Mouse (Mus musculus) lung, embryonic 15.5 days (tissue): ENCODE results near the gene Hat1. TPM values are rescaled to one million over a fixed set of nuclear protein-coding genes. Genes with fewer than 3 reads are reported as not detected.
A peak's percentile ranks its signal among the peaks of the same experiment; 100 is the strongest.

Experiments
- ATAC-seq: fragments of 200-750 bp; cut with Nextera tagmentation; 2 replicates; pipeline ENCODE4 v1.8.0; 2017; ENCODE audit warnings: moderate number of reproducible peaks, borderline replicate concordance; ENCODE audit not compliant: low FRiP score, low TSS enrichment; ENCODE audit errors: extremely low read depth
- H3K27ac ChIP-seq: fragments of 300-500 bp; sonication (generic); 2 replicates; pipeline ENCODE4 v1.5.1; 2015; ENCODE audit warnings: moderate library complexity, mild to moderate bottlenecking, inconsistent platforms
- H3K27me3 ChIP-seq: fragments of 300-500 bp; sonication (generic); 2 replicates; pipeline ENCODE4 v1.6.1; 2015; ENCODE audit warnings: inconsistent platforms
- H3K36me3 ChIP-seq: fragments of 300-500 bp; sonication (generic); 2 replicates; pipeline ENCODE4 v1.6.1; 2015; ENCODE audit warnings: inconsistent platforms
- H3K4me1 ChIP-seq: fragments of 300-500 bp; sonication (generic); 2 replicates; pipeline ENCODE4 v1.6.1; 2015; ENCODE audit warnings: inconsistent platforms
- H3K4me2 ChIP-seq: fragments of 300-500 bp; sonication (generic); 2 replicates; pipeline ENCODE4 v1.6.1; 2015; ENCODE audit warnings: inconsistent platforms, mild to moderate bottlenecking, moderate library complexity
- H3K4me3 ChIP-seq: fragments of 300-500 bp; sonication (generic); 2 replicates; pipeline ENCODE4 v1.5.1; 2015; ENCODE audit warnings: mild to moderate bottlenecking, inconsistent platforms
- H3K9ac ChIP-seq: fragments of 300-500 bp; sonication (generic); 2 replicates; pipeline ENCODE4 v1.6.1; 2015; ENCODE audit warnings: inconsistent platforms
- H3K9me3 ChIP-seq: fragments of 300-500 bp; sonication (generic); 2 replicates; pipeline ENCODE4 v1.6.1; 2016; ENCODE audit warnings: inconsistent platforms
- WGBS: fragments of 180-500 bp; shearing (Covaris S2); methylation state at CpG from one replicate; pipeline ENCODE4 v1.1.7; 2015; 5-methylcytosine and 5-hydroxymethylcytosine counted together
- polyA plus RNA-seq: library from polyadenylated mRNA; unstranded; fragments of >200 nt; fragmentation: Nextera tagmentation; extraction: Ambion mirVana; gene quantifications from 2 replicates; pipeline ENCODE4 v1.2.1, GENCODE M21; 2015

Hat1 gene
- polyA plus RNA-seq, 1 experiment from 2014 or later: 150 TPM

DNA sequence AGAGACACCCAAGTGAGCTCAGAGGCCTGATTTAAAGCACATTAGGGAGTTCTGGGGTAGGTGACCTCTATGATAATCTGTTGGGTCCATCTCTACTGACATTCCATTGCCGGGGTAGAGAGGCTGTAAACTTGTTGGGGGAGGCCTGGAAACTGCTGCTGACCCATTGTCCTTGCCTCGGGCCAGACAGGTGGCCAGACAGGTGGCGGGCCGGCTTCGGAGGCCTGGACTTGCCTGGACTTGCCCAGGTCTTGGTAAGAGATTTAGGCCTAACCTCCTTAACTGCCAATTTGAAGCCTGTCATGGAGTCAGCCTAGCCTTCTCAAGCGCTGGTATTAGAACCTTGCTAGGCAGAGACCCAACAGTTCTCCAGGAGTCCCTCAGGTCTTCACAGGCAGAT lies 992 bp upstream of the Hat1 start:
- no peaks in the 10 kb centered on the region for H3K27me3 ChIP-seq
- H3K9me3 ChIP-seq: no peaks in the 10 kb centered on the region
- H3K9ac ChIP-seq: no peak overlapping the region
- H3K4me2 ChIP-seq: no peak overlapping the region
- peaks cover 9% of the 10 kb centered on the region for H3K36me3 ChIP-seq
- peaks cover 10% of the 10 kb centered on the region for H3K4me1 ChIP-seq
- 85% methylated on average over 6 of the region's 6 CpGs for WGBS
- ATAC-seq: no peak
- no peak overlapping the region for H3K27ac ChIP-seq
- H3K4me3 ChIP-seq: no peak overlapping the region

DNA sequence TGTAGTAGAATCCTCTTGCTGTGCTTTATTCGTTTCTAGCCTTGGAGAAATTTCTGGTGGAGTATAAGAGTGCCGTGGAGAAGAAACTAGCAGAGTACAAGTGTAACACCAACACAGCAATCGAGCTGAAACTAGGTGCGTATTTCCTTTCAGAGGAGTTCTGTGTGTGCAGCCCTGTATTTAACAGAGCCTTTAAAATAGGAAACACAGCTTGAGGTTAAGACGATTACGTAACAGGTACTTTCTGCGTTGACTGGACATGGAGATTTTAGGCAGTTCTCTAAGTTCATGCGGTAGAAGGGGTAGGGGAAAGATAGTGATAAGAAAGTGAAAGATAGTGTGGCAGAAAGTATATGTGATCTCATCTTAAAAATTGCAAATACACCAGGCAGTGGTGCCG lies 1.1 kb downstream of the Hat1 start:
- Histone ChIP-seq H3K4me2 (peak overlapping the region; percentile 60), H3K9me3 (no peaks in the 10 kb centered on the region), H3K27me3 (no peaks in the 10 kb centered on the region), H3K4me3 (peak overlapping the region; percentile 94), H3K4me1 (peaks cover 10% of the 10 kb centered on the region), H3K36me3 (peaks cover 17% of the 10 kb centered on the region), H3K27ac (peak overlapping the region; percentile 87), H3K9ac (peak overlapping the region; percentile 89)
- 39% methylated on average over 9 of the region's 9 CpGs for WGBS
- no peak for ATAC-seq

DNA sequence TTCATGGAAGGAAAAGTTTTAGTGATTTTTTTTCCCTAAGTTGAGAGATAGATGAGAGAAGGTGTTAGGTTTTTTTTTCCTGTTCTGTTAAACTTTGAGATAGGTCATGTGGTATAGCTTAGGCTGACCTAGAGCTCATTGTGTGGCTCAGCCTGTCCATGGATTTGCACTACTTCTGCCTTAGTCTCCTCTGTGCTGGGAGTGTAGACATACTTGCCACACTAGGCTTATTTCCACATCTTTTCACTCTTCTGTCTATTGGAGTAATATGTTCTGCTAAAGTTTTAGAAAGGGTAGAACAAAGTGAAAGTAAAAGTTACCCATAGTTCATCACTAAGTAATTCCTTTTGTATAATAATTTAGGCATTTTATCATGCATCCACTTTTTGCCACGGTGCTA lies 16.9 kb downstream of the Hat1 start:
- no peaks in the 10 kb centered on the region for H3K4me1 ChIP-seq
- no peak overlapping the region for H3K27ac ChIP-seq
- ATAC-seq: no peak
- H3K4me2 ChIP-seq: no peak overlapping the region
- no peak overlapping the region for H3K9ac ChIP-seq
- no peak overlapping the region for H3K4me3 ChIP-seq
- H3K36me3 ChIP-seq: peaks cover 12% of the 10 kb centered on the region
- WGBS: 88% methylated on average over 1 of the region's 1 CpGs
- no peaks in the 10 kb centered on the region for H3K27me3 ChIP-seq
- H3K9me3 ChIP-seq: no peaks in the 10 kb centered on the region

DNA sequence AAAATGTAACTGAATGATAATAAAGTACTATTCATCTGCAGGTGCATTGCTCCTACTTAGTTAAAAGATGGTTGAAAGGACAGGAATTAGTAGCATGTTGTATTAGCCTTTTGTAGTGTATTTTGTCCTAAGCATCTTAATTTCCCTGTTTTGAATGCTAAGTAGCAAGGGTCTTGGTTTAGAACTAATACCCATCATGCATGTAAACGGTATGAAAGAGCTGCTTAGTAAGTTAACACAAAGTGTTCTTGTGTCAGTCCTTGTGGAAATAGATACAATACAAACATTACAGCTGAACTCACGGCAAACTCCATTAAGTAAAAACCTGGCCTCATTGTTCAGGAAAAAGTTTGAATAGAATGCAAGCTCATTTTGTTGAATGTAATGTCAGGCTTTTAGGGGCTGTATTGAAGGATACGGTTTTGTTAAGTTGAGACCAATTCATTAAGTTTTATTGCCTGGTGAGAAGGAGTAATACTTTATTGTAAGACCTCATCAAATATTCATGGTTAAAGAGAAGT lies 30.1 kb downstream of the Hat1 start:
- Histone ChIP-seq H3K9me3 (no peaks in the 10 kb centered on the region), H3K4me3 (no peak overlapping the region), H3K27me3 (no peaks in the 10 kb centered on the region), H3K9ac (no peak overlapping the region), H3K27ac (no peak overlapping the region), H3K4me1 (no peaks in the 10 kb centered on the region), H3K36me3 (peaks cover 19% of the 10 kb centered on the region), H3K4me2 (no peak overlapping the region)
- no peak for ATAC-seq
- WGBS: 89% methylated on average over 3 of the region's 3 CpGs

DNA sequence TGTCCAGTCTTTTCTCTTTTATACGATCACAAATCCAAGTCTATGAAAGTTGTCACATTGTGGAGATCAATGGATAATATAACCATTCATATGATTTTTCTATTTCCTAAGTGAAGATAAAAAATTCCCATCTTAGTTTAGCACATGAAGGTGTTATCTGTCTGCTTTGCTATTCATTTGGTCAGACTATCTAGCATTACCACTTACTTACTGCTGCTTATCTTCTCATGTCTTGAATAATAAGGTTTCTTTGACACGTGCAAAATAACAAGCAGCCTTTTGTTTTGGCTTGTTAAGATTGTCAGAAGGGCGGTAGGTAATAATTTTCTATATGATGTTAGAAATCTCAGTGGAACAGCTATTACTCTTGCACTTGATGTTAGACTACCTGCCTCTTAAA lies 30.6 kb downstream of the Hat1 start:
- Histone ChIP-seq H3K4me2 (no peak overlapping the region), H3K9me3 (no peaks in the 10 kb centered on the region), H3K9ac (no peak overlapping the region), H3K4me1 (no peaks in the 10 kb centered on the region), H3K27me3 (no peaks in the 10 kb centered on the region), H3K36me3 (peaks cover 23% of the 10 kb centered on the region), H3K27ac (no peak overlapping the region), H3K4me3 (no peak overlapping the region)
- WGBS: 89% methylated on average over 3 of the region's 3 CpGs
- ATAC-seq: no peak

DNA sequence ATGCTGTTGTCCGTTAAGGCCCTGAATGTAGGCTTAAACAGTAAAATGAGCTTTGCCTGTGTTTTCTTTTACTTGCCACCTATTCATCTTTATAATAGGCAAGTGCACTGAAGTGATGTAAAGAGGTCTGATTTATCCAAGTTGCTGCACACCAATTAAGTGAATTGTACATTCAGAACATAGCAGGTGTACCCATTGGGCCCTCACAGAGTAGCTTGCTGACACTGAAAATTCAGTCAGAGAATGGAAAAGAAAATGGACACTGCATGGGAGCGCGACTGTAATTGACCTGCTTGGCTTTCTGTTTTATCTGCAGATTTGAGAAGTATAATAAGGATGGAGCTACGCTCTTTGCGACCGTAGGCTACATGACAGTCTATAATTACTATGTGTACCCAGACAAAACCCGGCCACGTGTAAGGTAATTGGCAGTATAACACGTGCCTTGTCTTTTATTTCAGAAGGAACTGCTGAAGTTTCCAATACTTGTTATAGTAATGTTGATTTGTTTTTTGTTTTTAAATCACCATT lies 32.2 kb downstream of the Hat1 start:
- Histone ChIP-seq H3K27ac (no peak overlapping the region), H3K36me3 (peaks cover 26% of the 10 kb centered on the region), H3K9me3 (no peaks in the 10 kb centered on the region), H3K27me3 (no peaks in the 10 kb centered on the region), H3K9ac (no peak overlapping the region), H3K4me2 (no peak overlapping the region), H3K4me1 (no peaks in the 10 kb centered on the region), H3K4me3 (no peak overlapping the region)
- no peak for ATAC-seq
- 94% methylated on average over 9 of the region's 9 CpGs for WGBS

DNA sequence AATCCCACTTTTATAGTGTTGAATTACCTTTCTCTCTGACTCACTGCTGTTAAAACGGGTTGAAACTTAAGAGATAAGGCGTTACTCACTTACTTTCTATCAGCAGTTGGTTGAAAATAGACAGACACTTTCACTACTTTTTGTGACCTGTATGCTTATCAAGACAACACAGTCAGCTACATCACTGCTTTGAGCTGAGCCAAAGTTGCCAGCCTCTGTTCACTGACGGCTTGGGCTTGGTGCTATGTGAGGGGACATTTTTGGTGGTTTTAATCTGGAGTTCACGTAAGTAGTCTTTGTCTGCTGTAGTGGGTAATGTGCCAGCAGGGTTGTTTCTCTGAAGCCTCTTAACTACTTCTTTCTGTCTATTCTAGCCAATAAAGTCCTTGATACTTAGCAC lies 35.8 kb downstream of the Hat1 start:
- Histone ChIP-seq H3K4me2 (no peak overlapping the region), H3K36me3 (peaks cover 27% of the 10 kb centered on the region; the same call in 1 of the 2 replicates), H3K9me3 (no peaks in the 10 kb centered on the region), H3K9ac (no peak overlapping the region), H3K4me3 (no peak overlapping the region), H3K27ac (no peak overlapping the region), H3K27me3 (no peaks in the 10 kb centered on the region), H3K4me1 (no peaks in the 10 kb centered on the region)
- no peak for ATAC-seq
- 75% methylated on average over 4 of the region's 4 CpGs for WGBS

DNA sequence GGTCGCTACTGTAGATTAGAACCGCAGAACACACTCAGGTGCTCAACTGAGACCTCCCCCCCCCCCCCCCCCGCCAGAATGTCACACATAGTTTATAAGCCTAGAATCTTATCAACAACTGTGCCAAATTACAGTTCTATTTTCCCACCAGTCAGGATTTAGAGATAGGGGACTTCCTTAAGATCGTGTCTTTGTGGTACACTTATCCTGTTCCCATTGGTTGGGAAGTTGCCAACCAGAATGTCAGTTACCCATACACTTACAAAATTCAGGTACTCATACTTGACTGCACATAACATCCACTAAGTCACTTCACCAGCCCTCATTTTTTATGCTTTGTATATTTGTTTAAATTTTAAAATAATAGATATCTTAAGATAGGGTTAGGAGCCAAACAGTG lies 46.7 kb downstream of the Hat1 start:
- Histone ChIP-seq H3K27ac (no peak overlapping the region), H3K9me3 (no peaks in the 10 kb centered on the region), H3K4me3 (no peak overlapping the region), H3K4me1 (no peaks in the 10 kb centered on the region), H3K9ac (no peak overlapping the region), H3K27me3 (no peaks in the 10 kb centered on the region), H3K36me3 (peaks cover 49% of the 10 kb centered on the region), H3K4me2 (no peak overlapping the region)
- WGBS: 82% methylated on average over 3 of the region's 4 CpGs
- no peak for ATAC-seq

DNA sequence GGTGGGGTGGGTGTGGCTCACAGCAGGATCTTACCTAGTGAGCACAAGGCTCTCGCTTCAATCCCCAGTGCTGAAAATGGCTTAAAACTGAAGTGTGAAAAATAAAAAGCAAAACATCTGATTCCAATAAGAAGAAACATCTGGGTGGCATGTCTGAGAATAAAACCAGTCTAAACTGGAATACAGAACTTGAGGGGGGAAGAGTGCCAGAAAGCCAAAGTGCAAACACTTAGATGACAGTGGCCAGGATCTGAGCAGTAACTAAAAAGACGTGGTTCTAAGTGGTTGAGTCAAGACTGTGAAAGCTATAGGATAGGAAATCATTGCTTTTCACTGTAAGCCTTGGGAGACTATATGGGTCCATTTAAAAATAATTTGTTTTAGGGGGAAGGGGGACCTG lies 54.6 kb downstream of the Hat1 start:
- no peak for ATAC-seq
- Histone ChIP-seq H3K27me3 (peaks cover 8% of the 10 kb centered on the region; the same call in 1 of the 2 replicates), H3K4me3 (no peak overlapping the region), H3K36me3 (peaks cover 21% of the 10 kb centered on the region), H3K9me3 (no peaks in the 10 kb centered on the region), H3K4me1 (no peaks in the 10 kb centered on the region), H3K9ac (no peak overlapping the region), H3K27ac (no peak overlapping the region), H3K4me2 (no peak overlapping the region)
- WGBS: 18% methylated on average over 2 of the region's 2 CpGs

DNA sequence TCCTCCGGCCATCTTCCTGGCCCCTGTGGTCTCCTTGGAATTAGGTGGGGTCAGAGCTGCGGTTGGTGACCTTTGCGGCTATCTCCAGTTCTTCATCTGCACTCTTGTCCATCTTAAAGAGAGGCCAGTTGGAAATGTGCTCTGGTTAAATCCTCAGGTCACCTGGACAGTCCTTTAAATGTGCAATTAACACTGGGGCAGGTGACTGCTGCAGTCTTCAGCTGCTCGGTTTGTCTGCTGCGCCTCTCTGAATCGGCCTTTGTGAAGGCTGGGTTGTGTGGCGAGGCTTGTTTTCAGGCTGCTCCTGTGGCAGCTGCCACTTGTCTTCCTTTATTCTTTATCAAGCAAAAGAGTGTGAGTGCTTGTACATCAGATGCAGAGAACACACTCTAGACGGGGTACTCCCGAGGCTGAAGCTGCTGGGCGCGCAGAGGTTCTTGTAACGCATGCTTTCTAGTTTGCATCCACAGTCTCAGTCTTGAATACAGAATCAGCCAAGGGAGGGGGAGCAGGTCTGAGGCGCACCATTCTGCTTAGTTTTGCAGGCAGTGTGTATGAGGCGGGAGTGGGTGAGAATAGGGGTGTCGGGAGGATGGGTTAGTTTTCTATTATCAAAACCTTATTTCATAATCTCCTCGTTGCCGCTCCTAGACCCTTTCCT lies 56.9 kb downstream of the Hat1 start:
- H3K36me3 ChIP-seq: peaks cover 9% of the 10 kb centered on the region; the same call in 1 of the 2 replicates
- H3K9ac ChIP-seq: no peak overlapping the region
- H3K27ac ChIP-seq: no peak overlapping the region
- H3K4me1 ChIP-seq: no peaks in the 10 kb centered on the region
- no peak overlapping the region for H3K4me3 ChIP-seq
- ATAC-seq: no peak
- WGBS: 50% methylated on average over 17 of the region's 17 CpGs
- no peaks in the 10 kb centered on the region for H3K9me3 ChIP-seq
- no peak overlapping the region for H3K4me2 ChIP-seq
- H3K27me3 ChIP-seq: peaks cover 15% of the 10 kb centered on the region; the same call in 1 of the 2 replicates

DNA sequence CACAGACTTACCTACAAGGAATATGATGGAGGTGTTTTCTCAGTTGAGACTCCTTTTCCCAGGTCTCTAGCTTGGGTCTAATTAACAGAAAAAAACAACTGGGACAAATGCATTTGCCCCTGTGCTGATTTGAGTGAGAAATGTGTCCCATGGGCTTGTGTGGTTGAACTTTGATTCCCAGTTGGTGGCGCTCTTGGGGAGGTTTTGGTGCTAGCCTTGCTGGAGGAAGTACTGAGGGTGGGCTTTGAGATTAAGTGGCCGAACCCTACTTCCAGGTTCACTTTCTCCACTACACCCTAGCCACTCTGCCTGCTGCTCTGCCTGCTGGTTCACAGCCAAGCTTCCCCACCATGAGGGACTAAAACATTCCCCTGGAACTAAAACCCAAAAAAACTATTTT lies 60.8 kb downstream of the Hat1 start:
- Histone ChIP-seq H3K36me3 (no peaks in the 10 kb centered on the region), H3K27me3 (peaks cover 27% of the 10 kb centered on the region; the same call in 1 of the 2 replicates)
- 8% methylated on average over 2 of the region's 2 CpGs for WGBS

DNA sequence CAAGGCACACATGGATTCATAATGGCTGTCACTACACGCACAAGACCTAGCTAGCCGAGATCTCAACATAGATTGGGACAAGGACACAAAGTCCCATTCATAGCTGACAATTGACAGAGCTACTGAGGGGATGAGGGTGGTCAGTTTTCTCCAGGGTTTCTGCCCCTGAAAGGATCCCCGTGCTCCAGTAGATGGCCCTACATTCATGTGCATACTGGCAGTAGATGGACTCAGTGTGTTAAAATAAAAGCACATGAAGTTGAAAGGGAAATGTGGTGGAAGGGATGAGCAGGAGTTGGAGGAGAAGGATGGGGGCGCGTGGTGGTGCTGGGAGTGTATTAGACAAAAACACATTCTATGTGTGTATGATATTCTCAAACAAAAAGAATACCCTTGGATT lies 63.0 kb downstream of the Hat1 start:
- peaks cover 19% of the 10 kb centered on the region; the same call in 1 of the 2 replicates for H3K27me3 ChIP-seq
- no peak overlapping the region for H3K4me3 ChIP-seq
- no peaks in the 10 kb centered on the region for H3K9me3 ChIP-seq
- WGBS: 61% methylated on average over 5 of the region's 5 CpGs
- peaks cover 10% of the 10 kb centered on the region; the same call in 1 of the 2 replicates for H3K4me1 ChIP-seq
- no peak for ATAC-seq
- H3K9ac ChIP-seq: no peak overlapping the region
- H3K27ac ChIP-seq: no peak overlapping the region
- no peak overlapping the region for H3K4me2 ChIP-seq
- H3K36me3 ChIP-seq: no peaks in the 10 kb centered on the region

More for the DNA sequence above, 60.8 kb downstream of the Hat1 start:
- Histone ChIP-seq H3K4me3 (no peak overlapping the region), H3K9ac (no peak overlapping the region), H3K9me3 (no peaks in the 10 kb centered on the region), H3K4me1 (peaks cover 10% of the 10 kb centered on the region; the same call in 1 of the 2 replicates), H3K27ac (no peak overlapping the region), H3K4me2 (no peak overlapping the region)
- no peak for ATAC-seq
